Mouse (Mus musculus) cerebral cortex, adult 2 months (tissue): ENCODE data around the gene Rpl36al.

Experiments used
- WGBS: fragments of 180-500 bp; shearing (Covaris S2); methylation state at CpG from one replicate; pipeline ENCODE4 v1.1.7; 2018; 5-methylcytosine and 5-hydroxymethylcytosine counted together

Rpl36al gene

GRCm38 (mm10) chr12:69158366-69158764, 25.5 kb downstream of the Rpl36al start:
- under 1% methylated on average over 19 of the region's 19 CpGs for WGBS

- WGBS = 98% methylated on average over 2 of the region's 2 CpGs
These were observed 26.8 kb downstream of the Rpl36al start for GRCm38 (mm10) chr12:69157107-69157506.

- WGBS = 83% methylated on average over 4 of the region's 4 CpGs
These were observed 27.4 kb downstream of the Rpl36al start for GRCm38 (mm10) chr12:69156436-69156835.

GRCm38 (mm10) chr12:69155923-69156322, 28.0 kb downstream of the Rpl36al start:
- 76% methylated on average over 2 of the region's 2 CpGs for WGBS

- WGBS = 92% methylated on average over 13 of the region's 13 CpGs
These were observed 33.8 kb downstream of the Rpl36al start for GRCm38 (mm10) chr12:69150049-69150448.

- WGBS = 96% methylated on average over 5 of the region's 5 CpGs
These were observed 36.6 kb downstream of the Rpl36al start for GRCm38 (mm10) chr12:69147166-69147735.

GRCm38 (mm10) chr12:69143460-69143859, 40.4 kb downstream of the Rpl36al start:
- WGBS = 80% methylated on average over 6 of the region's 6 CpGs

- 92% methylated on average over 7 of the region's 7 CpGs for WGBS
These were observed 44.0 kb downstream of the Rpl36al start for GRCm38 (mm10) chr12:69139841-69140240.

- 81% methylated on average over 3 of the region's 3 CpGs for WGBS
These were observed 44.7 kb downstream of the Rpl36al start for GRCm38 (mm10) chr12:69139201-69139600.
